Mouse (Mus musculus): ENCODE measurements around the gene Mllt1.

DNA sequence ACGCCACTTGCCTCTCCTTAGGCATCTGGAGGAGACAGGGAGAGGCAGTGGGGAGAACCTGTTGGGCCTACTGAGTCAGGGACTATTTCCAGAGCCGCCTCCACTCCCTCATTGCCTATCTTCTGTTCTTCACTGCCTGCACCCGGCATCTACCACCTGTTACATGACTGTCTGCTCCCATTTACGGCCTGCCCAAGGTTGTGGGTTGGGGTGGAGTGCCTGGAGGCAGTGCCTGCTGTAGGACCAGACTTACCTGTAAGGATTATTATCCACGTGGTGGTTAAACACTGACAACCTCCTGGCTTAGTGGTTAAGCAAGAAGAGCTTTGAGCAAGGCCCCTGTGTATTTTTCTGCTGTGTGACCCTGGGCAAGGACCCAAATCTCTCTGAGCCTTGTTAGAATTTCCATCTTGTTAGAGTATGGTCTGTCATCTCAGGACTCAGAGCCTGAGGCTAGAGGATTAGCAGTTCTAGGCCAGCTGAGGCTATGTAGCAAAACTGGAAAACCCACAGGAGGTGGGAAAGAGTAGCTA, 39.6 kb upstream of the Mllt1 start:
- TF ChIP-seq HCFC1 (IDR thresholded peaks at IDR 0.05; ENCODE audit: borderline replicate concordance, insufficient read depth, low read length) (no peak), ZNF384 (IDR thresholded peaks at IDR 0.05; ENCODE audit: low read depth, low read length) (no peak), CHD2 (IDR thresholded peaks at IDR 0.05; ENCODE audit: low read depth, low read length) (no peak), ZC3H11A (IDR thresholded peaks at IDR 0.05; ENCODE audit: borderline replicate concordance, low read depth, low read length) (no peak), MAFK (IDR thresholded peaks at IDR 0.05; ENCODE audit: insufficient read depth, low read depth, low read length) (no peak)

All from ES-E14 (cell line).